Mouse (Mus musculus) MEL (cell line): ENCODE measurements around the gene Rxfp2. TPM values are rescaled to one million over a fixed set of nuclear protein-coding genes. Genes with fewer than 3 reads are reported as not detected.

Experiments
- DNase-seq: peaks from one replicate; pipeline ENCODE4 v3.0.0; 2011; ENCODE audit warnings: low read depth, low spot score
- H3K27ac ChIP-seq: 2 replicates; pipeline ENCODE4 v1.5.1; 2012; ENCODE audit warnings: low read depth, mild to moderate bottlenecking, control low read depth, low read length, moderate library complexity; ENCODE audit not compliant: control insufficient read depth
- H3K27me3 ChIP-seq, 2 experiments: fragments of 150-350 bp in 1 of 2; sonication (generic) in 1 of 2; 2 replicates each; pipeline ENCODE4 v1.6.1; 2012; ENCODE audit warnings: low read length in 2 of 2, mild to moderate bottlenecking in 2 of 2, improper control_type of control experiment in 1 of 2, moderate library complexity in 1 of 2; ENCODE audit not compliant: insufficient read depth in 2 of 2, control insufficient read depth in 1 of 2
- H3K36me3 ChIP-seq, 2 experiments: 2 replicates each; pipeline ENCODE4 v1.6.1; 2012 to 2014; ENCODE audit warnings: low read length in 2 of 2, improper control_type of control experiment in 1 of 2, inconsistent platforms in 1 of 2, mild to moderate bottlenecking in 1 of 2; ENCODE audit not compliant: insufficient read depth in 2 of 2, control insufficient read depth in 1 of 2
- H3K4me1 ChIP-seq, 2 experiments: fragments of 150-350 bp in 1 of 2; sonication (generic) in 1 of 2; 2 replicates each; pipeline ENCODE4 v1.6.1; 2012; ENCODE audit warnings: low read length in 2 of 2, improper control_type of control experiment in 1 of 2, mild to moderate bottlenecking in 1 of 2; ENCODE audit not compliant: insufficient read depth in 2 of 2, control insufficient read depth in 1 of 2
- H3K4me3 ChIP-seq, 2 experiments: fragments of 150-350 bp in 1 of 2; sonication (generic) in 1 of 2; 2 replicates each; pipeline ENCODE4 v1.5.1; 2012; ENCODE audit warnings: low read depth in 2 of 2, low read length in 2 of 2, mild to moderate bottlenecking in 2 of 2, moderate library complexity in 2 of 2, control low read depth in 1 of 2, improper control_type of control experiment in 1 of 2; ENCODE audit not compliant: control insufficient read depth in 1 of 2, insufficient read depth in 1 of 2
- H3K79me2 ChIP-seq: 2 replicates; pipeline ENCODE4 v1.6.1; 2012; ENCODE audit warnings: mild to moderate bottlenecking, low read length, moderate library complexity; ENCODE audit not compliant: control insufficient read depth, poor library complexity, insufficient read depth
- H3K9ac ChIP-seq: 2 replicates; pipeline ENCODE4 v1.6.1; 2012; ENCODE audit warnings: low read depth, mild to moderate bottlenecking, control low read depth, low read length, moderate library complexity; ENCODE audit not compliant: control insufficient read depth, poor library complexity, severe bottlenecking
- H3K9me3 ChIP-seq: fragments of 150-350 bp; sonication (generic); replicated peaks from 2 replicates; pipeline ENCODE4 v1.6.1; 2012; ENCODE audit warnings: mild to moderate bottlenecking, low read length, improper control_type of control experiment, moderate library complexity; ENCODE audit not compliant: insufficient read depth
- BHLHE40 ChIP-seq: IDR thresholded peaks from 2 replicates; pipeline ENCODE4 v1.6.1; 2012; ENCODE audit warnings: low read depth, mild to moderate bottlenecking, inconsistent platforms, low read length, improper control_type of control experiment, borderline replicate concordance
- CHD1 ChIP-seq: IDR thresholded peaks from 2 replicates; pipeline ENCODE4 v1.6.1; 2012; ENCODE audit warnings: low read depth, mild to moderate bottlenecking, inconsistent platforms, low read length, improper control_type of control experiment
- ELF1 ChIP-seq: IDR thresholded peaks from 2 replicates; pipeline ENCODE4 v1.6.1; 2014; ENCODE audit warnings: low read depth, mild to moderate bottlenecking, inconsistent platforms, low read length, improper control_type of control experiment, moderate library complexity
- EP300 ChIP-seq, 2 experiments: IDR thresholded peaks; 2 replicates each; pipeline ENCODE4 v1.6.1; 2011; ENCODE audit warnings: improper control_type of control experiment in 2 of 2, low read length in 2 of 2, low read depth in 1 of 2, mild to moderate bottlenecking in 1 of 2
- ETS1 ChIP-seq: IDR thresholded peaks from 2 replicates; pipeline ENCODE4 v1.6.1; 2012; ENCODE audit warnings: low read depth, mild to moderate bottlenecking, inconsistent platforms, low read length, improper control_type of control experiment, moderate library complexity
- HCFC1 ChIP-seq: IDR thresholded peaks from 2 replicates; pipeline ENCODE4 v1.6.1; 2012; ENCODE audit warnings: low read depth, mild to moderate bottlenecking, inconsistent platforms, low read length, improper control_type of control experiment, moderate library complexity
- JUND ChIP-seq: IDR thresholded peaks from 2 replicates; pipeline ENCODE4 v1.6.1; 2011; ENCODE audit warnings: low read depth, mild to moderate bottlenecking, improper control_type of control experiment, low read length
- MAZ ChIP-seq: IDR thresholded peaks from 2 replicates; pipeline ENCODE4 v1.6.1; 2012; ENCODE audit warnings: low read depth, mild to moderate bottlenecking, inconsistent platforms, low read length, improper control_type of control experiment
- MEF2A ChIP-seq: IDR thresholded peaks from 2 replicates; pipeline ENCODE4 v1.6.1; 2014; ENCODE audit warnings: low read depth, mild to moderate bottlenecking, inconsistent platforms, low read length, improper control_type of control experiment; ENCODE audit not compliant: poor library complexity, insufficient replicate concordance, severe bottlenecking; ENCODE audit errors: extremely low read depth
- MXI1 ChIP-seq: IDR thresholded peaks from 2 replicates; pipeline ENCODE4 v1.6.1; 2011; ENCODE audit warnings: mild to moderate bottlenecking, low read depth, low read length, improper control_type of control experiment
- MYC ChIP-seq: IDR thresholded peaks from 2 replicates; pipeline ENCODE4 v1.6.1; 2011; ENCODE audit warnings: low read depth, mild to moderate bottlenecking, low read length, improper control_type of control experiment, moderate library complexity
- NRF1 ChIP-seq: IDR thresholded peaks from 2 replicates; pipeline ENCODE4 v1.6.1; 2014; ENCODE audit warnings: low read depth, mild to moderate bottlenecking, inconsistent platforms, low read length, improper control_type of control experiment, moderate library complexity; ENCODE audit not compliant: poor library complexity, insufficient read depth, severe bottlenecking
- POLR2A ChIP-seq, 2 experiments: IDR thresholded peaks; 2 replicates each; pipeline ENCODE4 v1.6.1; 2011 to 2012; ENCODE audit warnings: low read length in 2 of 2, mild to moderate bottlenecking in 2 of 2, control low read depth in 1 of 2, improper control_type of control experiment in 1 of 2, low read depth in 1 of 2, moderate library complexity in 1 of 2; ENCODE audit not compliant: control insufficient read depth in 1 of 2, insufficient read depth in 1 of 2, poor library complexity in 1 of 2
- POLR2AphosphoS5 ChIP-seq: IDR thresholded peaks from 2 replicates; pipeline ENCODE4 v1.6.1; 2012; ENCODE audit warnings: low read depth, borderline replicate concordance, mild to moderate bottlenecking, inconsistent platforms, low read length, moderate library complexity, mixed read lengths
- RAD21 ChIP-seq: IDR thresholded peaks from 2 replicates; pipeline ENCODE4 v1.6.1; 2011; ENCODE audit warnings: mild to moderate bottlenecking, low read depth, low read length, improper control_type of control experiment
- RCOR1 ChIP-seq: IDR thresholded peaks from 2 replicates; pipeline ENCODE4 v1.6.1; 2012; ENCODE audit warnings: low read depth, mild to moderate bottlenecking, inconsistent platforms, low read length, improper control_type of control experiment
- SIN3A ChIP-seq: IDR thresholded peaks from 2 replicates; pipeline ENCODE4 v1.6.1; 2012; ENCODE audit warnings: low read length, improper control_type of control experiment, inconsistent platforms
- TAL1 ChIP-seq: IDR thresholded peaks from 2 replicates; pipeline ENCODE4 v1.6.1; 2012; ENCODE audit warnings: mild to moderate bottlenecking, inconsistent platforms, low read length, moderate library complexity, mixed read lengths
- TCF12 ChIP-seq: IDR thresholded peaks from 2 replicates; pipeline ENCODE4 v1.6.1; 2014; ENCODE audit warnings: low read depth, mild to moderate bottlenecking, inconsistent platforms, low read length, improper control_type of control experiment, moderate library complexity
- USF2 ChIP-seq, 2 experiments: IDR thresholded peaks; 2 replicates each; pipeline ENCODE4 v1.6.1; 2011 to 2012; ENCODE audit warnings: improper control_type of control experiment in 2 of 2, low read length in 2 of 2, borderline replicate concordance in 1 of 2, inconsistent platforms in 1 of 2, low read depth in 1 of 2, mild to moderate bottlenecking in 1 of 2; ENCODE audit not compliant: insufficient read depth in 1 of 2
- ZC3H11A ChIP-seq: IDR thresholded peaks from 2 replicates; pipeline ENCODE4 v1.6.1; 2012; ENCODE audit warnings: low read depth, mild to moderate bottlenecking, inconsistent platforms, low read length, improper control_type of control experiment
- ZMIZ1 ChIP-seq: IDR thresholded peaks from 2 replicates; pipeline ENCODE4 v1.6.1; 2012; ENCODE audit warnings: low read depth, mild to moderate bottlenecking, inconsistent platforms, low read length, improper control_type of control experiment, moderate library complexity
- ZNF384 ChIP-seq: IDR thresholded peaks from 2 replicates; pipeline ENCODE4 v1.6.1; 2012; ENCODE audit warnings: low read depth, mild to moderate bottlenecking, inconsistent platforms, low read length, improper control_type of control experiment
- polyA plus RNA-seq, 2 experiments: library from polyadenylated mRNA; stranded (reverse) in 1 of 2; unstranded in 1 of 2; fragments of >175 nt in 1 of 2; fragments of >200 nt in 1 of 2; gene quantifications; 2 replicates each; pipeline versions ENCODE4 v1.2.1 to v1.2.4; 2012; ENCODE audit warnings: low replicate concordance in 2 of 2, low read depth in 1 of 2; ENCODE audit not compliant: insufficient read length in 2 of 2, insufficient read depth in 1 of 2, missing spikeins in 1 of 2
- total RNA-seq: library from RNA; depleted of rRNA; stranded (reverse); fragments of 300-350 nt; gene quantifications from 2 replicates; pipeline ENCODE4 v1.2.3, GENCODE M21; 2012

The Rxfp2 gene
- total and polyA plus RNA-seq, 3 experiments, result not detected

- no peak for TF ChIP-seq MEF2A
- TF ChIP-seq HCFC1, result no peak
- peak; percentile 34; the same call in 1 of the 2 replicates for TF ChIP-seq MAZ
- TF ChIP-seq RAD21, result peak; percentile 44
- no peak for TF ChIP-seq POLR2AphosphoS5
- peak; percentile 68; the same call in 1 of the 2 replicates for TF ChIP-seq MXI1
- peak; percentile 16; the same call in 1 of the 2 replicates for TF ChIP-seq ZC3H11A
- TF ChIP-seq CHD1, result no peak
- TF ChIP-seq TAL1, result no peak
- TF ChIP-seq TCF12, result no peak
- no peak for TF ChIP-seq ELF1
- TF ChIP-seq SIN3A, result peak; percentile 8; the same call in 1 of the 2 replicates
- TF ChIP-seq BHLHE40, result 0 out of 2 replicates have a peak, but pooled peaks have one; percentile 26
- no peak for TF ChIP-seq NRF1
- peak; percentile 67 for TF ChIP-seq ETS1
- TF ChIP-seq JUND, result no peak
- TF ChIP-seq, all 39 proteins: peak for 15
Measured at GRCm38 (mm10) chr5:150116906-150117216, 98.4 kb downstream of the Rxfp2 start (continued).

GRCm38 (mm10) chr5:150118124-150118454 lies 99.6 kb downstream of the Rxfp2 start:
- no peak for DNase-seq
- Histone ChIP-seq H3K27me3 (no peaks in the 10 kb centered on the region), H3K36me3 (peaks cover 0 to 10% of the 10 kb centered on the region in 2 experiments; a peak in 2 of 4 replicates), H3K79me2 (no peaks in the 10 kb centered on the region), H3K9me3 (no peaks in the 10 kb centered on the region), H3K27ac (peak overlapping the region; percentile 26), H3K4me3 (peak overlapping the region; percentile 31 to 70), H3K4me1 (peaks cover 2 to 13% of the 10 kb centered on the region in 2 experiments; a peak in 3 of 4 replicates), H3K9ac (peak overlapping the region; percentile 20)
- TF ChIP-seq USF2 (IDR thresholded peaks at IDR 0.05; ENCODE audit: borderline replicate concordance in 1 of 2, insufficient read depth in 1 of 2, low read depth in 1 of 2, low read length in 2 of 2), result 0 out of 4 replicates have a peak, but pooled peaks of 1 of the 2 experiments have one; percentile 1
- peak; percentile 79 for TF ChIP-seq ZNF384
- no peak for TF ChIP-seq POLR2A (IDR thresholded peaks at IDR 0.05; ENCODE audit: control insufficient read depth in 1 of 2, insufficient read depth in 1 of 2, low read depth in 1 of 2, low read length in 2 of 2, poor library complexity in 1 of 2)
- 0 out of 2 replicates have a peak, but pooled peaks have one; percentile 15 for TF ChIP-seq MYC
- TF ChIP-seq ZMIZ1, result peak; percentile 71; the same call in 1 of the 2 replicates
- TF ChIP-seq RAD21, result no peak
- TF ChIP-seq RCOR1, result 0 out of 2 replicates have a peak, but pooled peaks have one; percentile 12
- TF ChIP-seq EP300 (IDR thresholded peaks at IDR 0.05; ENCODE audit: low read depth in 1 of 2, low read length in 2 of 2), result 0 out of 4 replicates have a peak, but pooled peaks of 1 of the 2 experiments have one; percentile 34
